Mouse (Mus musculus) T-helper 2 cell (primary cell): ENCODE results near the gene Eif6.
"Not testable (repeated sequence)": the region's sequence is repeated elsewhere in the genome, so short reads cannot be mapped to it uniquely, and the experiment has no call there.

Experiments
- in situ Hi-C: fragments of 300-600 bp; cut with MboI, MseI; formaldehyde crosslinking; loops from one replicate; pipeline ENCODE4 v1.15.1; 2025; ENCODE audit warnings: high pct_unique_total_duplicates

Gene Eif6

GRCm38 (mm10) chr2:155826630-155827424 lies at the start of gene Eif6:
Eif6 (minus strand) TSS chr2:155826925.
- in situ Hi-C loops: no loop called here

- in situ Hi-C loops: no loop called here
Observed at GRCm38 (mm10) chr2:155873636-155874035, 46.9 kb upstream of the Eif6 start.

GRCm38 (mm10) chr2:155872930-155873507 lies 46.3 kb upstream of the Eif6 start:
- in situ Hi-C loops: no loop called here

GRCm38 (mm10) chr2:155872486-155872885 lies 45.8 kb upstream of the Eif6 start:
- in situ Hi-C loops: no loop called here

GRCm38 (mm10) chr2:155869772-155870171 lies 43.0 kb upstream of the Eif6 start:
- in situ Hi-C loops: no loop called here

- in situ Hi-C loops: no loop called here
Observed at GRCm38 (mm10) chr2:155868320-155868719, 41.6 kb upstream of the Eif6 start.

GRCm38 (mm10) chr2:155863301-155863867 lies 36.7 kb upstream of the Eif6 start:
- in situ Hi-C loops: no loop called here

GRCm38 (mm10) chr2:155862573-155863300 lies 36.0 kb upstream of the Eif6 start:
- in situ Hi-C loops: no loop called here

- in situ Hi-C loops: no loop called here
Observed at GRCm38 (mm10) chr2:155861581-155861980, 34.9 kb upstream of the Eif6 start.

GRCm38 (mm10) chr2:155860102-155860501 lies 33.4 kb upstream of the Eif6 start:
- in situ Hi-C loops: no loop called here

GRCm38 (mm10) chr2:155852536-155852935 lies 25.8 kb upstream of the Eif6 start:
- in situ Hi-C loops: loop anchor here (5.0 kb wide), 1 partner anchor 90 kb away; the partner anchor contains the start of gene Gm15557

- in situ Hi-C loops: loop anchor here (5.0 kb wide), 1 partner anchor 92 kb away; the partner anchor contains the start of gene Gm15557
Observed at GRCm38 (mm10) chr2:155850120-155850519, 23.4 kb upstream of the Eif6 start.

- in situ Hi-C loops: no loop called here
Observed at GRCm38 (mm10) chr2:155849464-155849863, 22.7 kb upstream of the Eif6 start.

GRCm38 (mm10) chr2:155848291-155848690 lies 21.6 kb upstream of the Eif6 start:
- in situ Hi-C loops: no loop called here

GRCm38 (mm10) chr2:155846930-155847329 lies 20.2 kb upstream of the Eif6 start:
- in situ Hi-C loops: no loop called here

- in situ Hi-C loops: no loop called here
Observed at GRCm38 (mm10) chr2:155838961-155839360, 12.2 kb upstream of the Eif6 start.

- in situ Hi-C loops: no loop called here
Observed at GRCm38 (mm10) chr2:155837961-155838360, 11.2 kb upstream of the Eif6 start.

GRCm38 (mm10) chr2:155834732-155835131 lies 8.0 kb upstream of the Eif6 start, which contains the start of gene Fam83c:
Fam83c (minus strand) TSS chr2:155834854.
- in situ Hi-C loops: no loop called here

- in situ Hi-C loops: not testable (repeated sequence)
Observed at GRCm38 (mm10) chr2:155832087-155832486, 5.4 kb upstream of the Eif6 start.

- in situ Hi-C loops: no loop called here
Observed at GRCm38 (mm10) chr2:155831302-155831701, 4.6 kb upstream of the Eif6 start.

- in situ Hi-C loops: no loop called here
Observed at GRCm38 (mm10) chr2:155830841-155831240, 4.1 kb upstream of the Eif6 start.
